Mouse (Mus musculus): ENCODE measurements at regions not wholly inside any gene's neighbourhood (a gene's known extent, or its start where the extent isn't known, plus 50 kb on each side); places are given as distances from the start of the nearest gene placed in this dataset.
A peak's percentile ranks its signal among the peaks of the same experiment; 100 is the strongest.

- no peak overlapping the region for H3K4me2 ChIP-seq (replicated peaks)
- no peaks in the 10 kb centered on the region for H3K4me1 ChIP-seq (replicated peaks)
- H3K4me3 ChIP-seq (replicated peaks): no peak overlapping the region
- no peaks in the 10 kb centered on the region for H3K36me3 ChIP-seq
- ATAC-seq: no peak
- no peak overlapping the region for H3K27ac ChIP-seq
- no peak overlapping the region for H3K9ac ChIP-seq (replicated peaks)
- 100% methylated on average over 1 of the region's 1 CpGs for WGBS
- H3K27me3 ChIP-seq: no peaks in the 10 kb centered on the region
- H3K9me3 ChIP-seq: no peaks in the 10 kb centered on the region
These were observed 129.3 kb upstream of the Podxl start for GRCm38 (mm10) chr6:31693047-31693446.

- Histone ChIP-seq H3K4me3 (replicated peaks) (no peak overlapping the region), H3K36me3 (no peaks in the 10 kb centered on the region), H3K9ac (replicated peaks) (no peak overlapping the region), H3K4me2 (replicated peaks) (no peak overlapping the region), H3K9me3 (no peaks in the 10 kb centered on the region), H3K27me3 (no peaks in the 10 kb centered on the region), H3K4me1 (replicated peaks) (no peaks in the 10 kb centered on the region), H3K27ac (no peak overlapping the region)
- no peak for ATAC-seq
- WGBS: 86% methylated on average over 6 of the region's 6 CpGs
These were observed 128.2 kb upstream of the Podxl start for GRCm38 (mm10) chr6:31692024-31692423.

GRCm38 (mm10) chr6:31680101-31680500 is 116.3 kb upstream of the Podxl start:
- Histone ChIP-seq H3K27ac (no peak overlapping the region), H3K4me3 (replicated peaks) (no peak overlapping the region), H3K27me3 (no peaks in the 10 kb centered on the region), H3K9me3 (no peaks in the 10 kb centered on the region), H3K4me2 (replicated peaks) (no peak overlapping the region), H3K9ac (replicated peaks) (no peak overlapping the region), H3K4me1 (replicated peaks) (peaks cover 9% of the 10 kb centered on the region), H3K36me3 (no peaks in the 10 kb centered on the region)
- no peak for ATAC-seq
- WGBS: 33% methylated on average over 2 of the region's 2 CpGs

- Histone ChIP-seq H3K27ac (no peak overlapping the region), H3K4me1 (replicated peaks) (no peaks in the 10 kb centered on the region), H3K4me2 (replicated peaks) (no peak overlapping the region), H3K9me3 (no peaks in the 10 kb centered on the region), H3K4me3 (replicated peaks) (no peak overlapping the region), H3K9ac (replicated peaks) (no peak overlapping the region), H3K36me3 (no peaks in the 10 kb centered on the region), H3K27me3 (peaks cover 11% of the 10 kb centered on the region)
- 79% methylated on average over 17 of the region's 17 CpGs for WGBS
- no peak for ATAC-seq
These were observed 102.1 kb upstream of the Podxl start for GRCm38 (mm10) chr6:31665671-31666486.

GRCm38 (mm10) chr6:31664495-31664894 is 100.7 kb upstream of the Podxl start:
- Histone ChIP-seq H3K4me2 (replicated peaks) (no peak overlapping the region), H3K9ac (replicated peaks) (no peak overlapping the region), H3K27me3 (peaks cover 11% of the 10 kb centered on the region), H3K9me3 (no peaks in the 10 kb centered on the region), H3K36me3 (no peaks in the 10 kb centered on the region), H3K4me3 (replicated peaks) (no peak overlapping the region), H3K4me1 (replicated peaks) (no peaks in the 10 kb centered on the region), H3K27ac (no peak overlapping the region)
- 20% methylated on average over 7 of the region's 7 CpGs for WGBS
- peak; percentile 82 for ATAC-seq

- Histone ChIP-seq H3K27me3 (peaks cover 11% of the 10 kb centered on the region), H3K4me2 (replicated peaks) (no peak overlapping the region), H3K9me3 (no peaks in the 10 kb centered on the region), H3K4me3 (replicated peaks) (no peak overlapping the region), H3K36me3 (no peaks in the 10 kb centered on the region), H3K4me1 (replicated peaks) (no peaks in the 10 kb centered on the region), H3K9ac (replicated peaks) (no peak overlapping the region), H3K27ac (no peak overlapping the region)
- peak; percentile 81 for ATAC-seq
- WGBS: 14% methylated on average over 8 of the region's 8 CpGs
These were observed 97.0 kb upstream of the Podxl start for GRCm38 (mm10) chr6:31660778-31661177.

GRCm38 (mm10) chr6:31659901-31660300 is 96.1 kb upstream of the Podxl start:
- WGBS: 73% methylated on average over 4 of the region's 4 CpGs
- no peak overlapping the region for H3K4me3 ChIP-seq (replicated peaks)
- H3K9ac ChIP-seq (replicated peaks): no peak overlapping the region
- peaks cover 11% of the 10 kb centered on the region for H3K27me3 ChIP-seq
- no peak for ATAC-seq
- no peaks in the 10 kb centered on the region for H3K36me3 ChIP-seq
- no peak overlapping the region for H3K4me2 ChIP-seq (replicated peaks)
- H3K9me3 ChIP-seq: no peaks in the 10 kb centered on the region
- H3K4me1 ChIP-seq (replicated peaks): no peaks in the 10 kb centered on the region
- H3K27ac ChIP-seq: no peak overlapping the region

- Histone ChIP-seq H3K4me1 (replicated peaks) (no peaks in the 10 kb centered on the region), H3K9ac (replicated peaks) (no peak overlapping the region), H3K36me3 (no peaks in the 10 kb centered on the region), H3K4me3 (replicated peaks) (no peak overlapping the region), H3K4me2 (replicated peaks) (no peak overlapping the region), H3K9me3 (no peaks in the 10 kb centered on the region), H3K27ac (no peak overlapping the region), H3K27me3 (peaks cover 8% of the 10 kb centered on the region)
- WGBS: 90% methylated on average over 19 of the region's 19 CpGs
- no peak for ATAC-seq
These were observed 94.8 kb upstream of the Podxl start for GRCm38 (mm10) chr6:31658447-31659199.

- Histone ChIP-seq H3K27me3 (no peaks in the 10 kb centered on the region), H3K4me2 (replicated peaks) (no peak overlapping the region), H3K27ac (no peak overlapping the region), H3K9me3 (no peaks in the 10 kb centered on the region), H3K4me3 (replicated peaks) (no peak overlapping the region), H3K4me1 (replicated peaks) (no peaks in the 10 kb centered on the region), H3K36me3 (no peaks in the 10 kb centered on the region), H3K9ac (replicated peaks) (no peak overlapping the region)
- WGBS: 66% methylated on average over 7 of the region's 7 CpGs
- ATAC-seq: no peak
These were observed 87.2 kb upstream of the Podxl start for GRCm38 (mm10) chr6:31650791-31651476.

GRCm38 (mm10) chr6:31645261-31645660 is 81.5 kb upstream of the Podxl start:
- H3K9me3 ChIP-seq: no peaks in the 10 kb centered on the region
- 94% methylated on average over 6 of the region's 6 CpGs for WGBS
- H3K9ac ChIP-seq (replicated peaks): no peak overlapping the region
- no peaks in the 10 kb centered on the region for H3K27me3 ChIP-seq
- no peak overlapping the region for H3K4me2 ChIP-seq (replicated peaks)
- no peaks in the 10 kb centered on the region for H3K4me1 ChIP-seq (replicated peaks)
- no peak overlapping the region for H3K27ac ChIP-seq
- H3K36me3 ChIP-seq: no peaks in the 10 kb centered on the region
- H3K4me3 ChIP-seq (replicated peaks): no peak overlapping the region
- no peak for ATAC-seq

GRCm38 (mm10) chr6:31644504-31644903 is 80.7 kb upstream of the Podxl start:
- H3K36me3 ChIP-seq: no peaks in the 10 kb centered on the region
- no peak overlapping the region for H3K4me2 ChIP-seq (replicated peaks)
- H3K9me3 ChIP-seq: no peaks in the 10 kb centered on the region
- no peaks in the 10 kb centered on the region for H3K27me3 ChIP-seq
- H3K9ac ChIP-seq (replicated peaks): no peak overlapping the region
- no peak overlapping the region for H3K27ac ChIP-seq
- no peak for ATAC-seq
- WGBS: 84% methylated on average over 5 of the region's 5 CpGs
- H3K4me1 ChIP-seq (replicated peaks): no peaks in the 10 kb centered on the region
- no peak overlapping the region for H3K4me3 ChIP-seq (replicated peaks)

GRCm38 (mm10) chr6:31642451-31642942 is 78.7 kb upstream of the Podxl start:
- no peak for ATAC-seq
- 30% methylated on average over 13 of the region's 13 CpGs for WGBS
- Histone ChIP-seq H3K4me3 (replicated peaks) (no peak overlapping the region), H3K36me3 (no peaks in the 10 kb centered on the region), H3K4me2 (replicated peaks) (no peak overlapping the region), H3K27ac (no peak overlapping the region), H3K9ac (replicated peaks) (no peak overlapping the region), H3K4me1 (replicated peaks) (0 out of 2 replicates have a peak, but pooled peaks cover 3% of the 10 kb centered on the region), H3K27me3 (0 out of 2 replicates have a peak, but pooled peaks cover 2% of the 10 kb centered on the region), H3K9me3 (no peaks in the 10 kb centered on the region)

Data from midbrain, embryonic 13.5 days (tissue).